Mouse (Mus musculus): Measurements from ENCODE around the gene 2310061I04Rik.

- TF ChIP-seq CTCF (IDR thresholded peaks at IDR 0.05; ENCODE audit: extremely low read depth, insufficient read depth, insufficient read length, insufficient replicate concordance), result no peak
- TF ChIP-seq POLR2A (IDR thresholded peaks at IDR 0.05; ENCODE audit: low read depth, low read length), result peak; percentile 39; the same call in 1 of the 2 replicates
Observed at GRCm38 (mm10) chr17:35866281-35866831, 30.9 kb downstream of the 2310061I04Rik start.

Data from spleen, adult 2 months (tissue).